8 mouse cellular contexts compared by ENCODE assay signal in the genomic region with DNA sequence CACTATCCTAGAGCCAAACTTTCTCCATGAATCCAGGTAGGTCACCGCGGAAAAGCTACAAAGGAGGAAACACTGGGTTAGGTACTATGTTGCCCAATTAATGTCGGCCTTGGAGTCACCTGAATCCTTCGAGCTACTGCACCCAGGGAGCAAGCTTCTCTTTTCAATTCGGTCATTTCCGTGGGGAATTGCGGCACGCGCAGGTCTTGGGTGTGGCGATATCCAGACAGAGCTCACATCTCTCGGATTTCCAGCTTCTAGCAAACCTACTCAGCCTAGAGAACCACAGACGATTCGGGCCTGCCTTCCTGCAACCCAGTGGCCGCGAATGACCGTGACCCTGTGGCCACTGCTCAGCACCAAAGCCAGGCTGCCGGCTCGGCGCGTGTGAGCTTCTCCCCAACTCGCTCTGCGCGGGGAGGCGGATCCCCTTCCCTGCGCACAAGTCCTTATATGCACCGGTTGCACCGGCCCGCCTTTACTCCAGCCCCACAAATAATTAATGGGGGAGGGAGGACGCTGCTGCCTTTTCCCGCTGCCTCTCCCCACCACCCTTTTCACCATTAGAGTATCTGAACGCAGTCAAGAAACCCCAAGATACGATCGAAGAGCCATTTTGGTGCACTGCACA. TPM values are rescaled to one million over a fixed set of nuclear protein-coding genes. Genes with fewer than 3 reads are reported as not detected.
DNase-seq lines count a peak whose midpoint lies in the region; ATAC-seq and TF ChIP-seq lines count a peak whose summit lies in the region.

No protein-coding gene starts in this region.

- peak; percentile 22 for DNase-seq in kidney, adult 11 months
- DNase-seq in kidney, adult 18-20 months, result no peak
- peak; percentile 56 to 69 for DNase-seq in heart, adult 9 months (ENCODE audit: low spot score in 2 of 2)
- DNase-seq in liver, embryonic 11.5 days (ENCODE audit: low spot score), result peak; percentile 75
- DNase-seq in stomach, postnatal 0 days (ENCODE audit: low spot score), result peak; percentile 63

- no peaks in the 10 kb centered on the region for H3K36me3 ChIP-seq in embryonic facial prominence, embryonic 12.5 days
- H3K36me3 ChIP-seq in kidney, embryonic 16.5 days (ENCODE audit: insufficient read depth, low read length), result no peaks in the 10 kb centered on the region
- H3K36me3 ChIP-seq in liver, embryonic 11.5 days (ENCODE audit: control insufficient read depth, insufficient read depth, low read length), result no peaks in the 10 kb centered on the region
- no peaks in the 10 kb centered on the region for H3K36me3 ChIP-seq in stomach, postnatal 0 days (ENCODE audit: control insufficient read depth, insufficient read depth, low read length)

- H3K9me3 ChIP-seq in embryonic facial prominence, embryonic 12.5 days, result no peaks in the 10 kb centered on the region
- H3K9me3 ChIP-seq in kidney, embryonic 16.5 days (ENCODE audit: low read length), result no peaks in the 10 kb centered on the region
- no peaks in the 10 kb centered on the region for H3K9me3 ChIP-seq in liver, embryonic 11.5 days (ENCODE audit: control insufficient read depth, low read length)
- H3K9me3 ChIP-seq in stomach, postnatal 0 days (ENCODE audit: control insufficient read depth, low read length), result no peaks in the 10 kb centered on the region

- no peak for TF ChIP-seq CTCF in stomach, postnatal 0 days (IDR thresholded peaks at IDR 0.05; ENCODE audit: low read depth)

- peak overlapping the region; percentile 47; the same call in 1 of the 2 replicates for H3K9ac ChIP-seq in embryonic facial prominence, embryonic 12.5 days
- peak overlapping the region; percentile 75 for H3K9ac ChIP-seq in kidney, embryonic 16.5 days (replicated peaks; ENCODE audit: low read length)
- H3K9ac ChIP-seq in liver, embryonic 11.5 days (ENCODE audit: low read depth, low read length), result peak overlapping the region; percentile 82
- peak overlapping the region; percentile 54 for H3K9ac ChIP-seq in stomach, postnatal 0 days (ENCODE audit: low read length)

- peak; percentile 30; the same call in 1 of the 2 replicates for ATAC-seq in embryonic facial prominence, embryonic 12.5 days (ENCODE audit: insufficient number of reproducible peaks, insufficient read depth, low FRiP score, low TSS enrichment)
- ATAC-seq in kidney, embryonic 16.5 days (ENCODE audit: low FRiP score, low TSS enrichment), result peak; percentile 69
- ATAC-seq in liver, embryonic 11.5 days (replicated peaks; ENCODE audit: low FRiP score), result peak; percentile 69
- 0 out of 2 replicates have a peak, but pooled peaks have one; percentile 23 for ATAC-seq in monocyte, adult 5-6 weeks (replicated peaks; ENCODE audit: insufficient number of reproducible peaks, low FRiP score, low TSS enrichment, poor library complexity, severe bottlenecking)
- peak; percentile 81 for ATAC-seq in stomach, postnatal 0 days (ENCODE audit: low FRiP score, low TSS enrichment)

- H3K4me1 ChIP-seq in embryonic facial prominence, embryonic 12.5 days, result peaks cover 8% of the 10 kb centered on the region
- peaks cover 10% of the 10 kb centered on the region for H3K4me1 ChIP-seq in kidney, embryonic 16.5 days (ENCODE audit: insufficient read depth, low read length)
- H3K4me1 ChIP-seq in liver, embryonic 11.5 days (replicated peaks; ENCODE audit: control insufficient read depth, insufficient read depth, low read length), result peaks cover 3% of the 10 kb centered on the region; the same call in 1 of the 2 replicates
- no peaks in the 10 kb centered on the region for H3K4me1 ChIP-seq in stomach, postnatal 0 days (replicated peaks; ENCODE audit: control insufficient read depth, insufficient read depth)

- WGBS in embryonic facial prominence, embryonic 12.5 days, result under 1% methylated on average over 33 of the region's 33 CpGs
- under 1% methylated on average over 33 of the region's 33 CpGs for WGBS in kidney, embryonic 16.5 days
- WGBS in liver, embryonic 11.5 days, result under 1% methylated on average over 33 of the region's 33 CpGs
- under 1% methylated on average over 33 of the region's 33 CpGs for WGBS in stomach, postnatal 0 days

- peak overlapping the region; percentile 69 for H3K4me3 ChIP-seq in embryonic facial prominence, embryonic 12.5 days
- H3K4me3 ChIP-seq in kidney, embryonic 16.5 days (ENCODE audit: low read length), result peak overlapping the region; percentile 69
- H3K4me3 ChIP-seq in liver, embryonic 11.5 days (ENCODE audit: low read depth, low read length), result peak overlapping the region; percentile 79
- H3K4me3 ChIP-seq in stomach, postnatal 0 days (ENCODE audit: low read depth, low read length), result peak overlapping the region; percentile 73

- peak overlapping the region; percentile 36; the same call in 1 of the 2 replicates for H3K27ac ChIP-seq in embryonic facial prominence, embryonic 12.5 days
- H3K27ac ChIP-seq in kidney, embryonic 16.5 days (ENCODE audit: low read length), result no peak overlapping the region
- H3K27ac ChIP-seq in liver, embryonic 11.5 days (ENCODE audit: low read depth, low read length), result peak overlapping the region; percentile 41; the same call in 1 of the 2 replicates
- H3K27ac ChIP-seq in stomach, postnatal 0 days (replicated peaks), result peak overlapping the region; percentile 85

- H3K27me3 ChIP-seq in embryonic facial prominence, embryonic 12.5 days, result 0 out of 2 replicates have a peak, but pooled peaks cover 9% of the 10 kb centered on the region
- H3K27me3 ChIP-seq in kidney, embryonic 16.5 days (ENCODE audit: insufficient read depth, low read length), result no peaks in the 10 kb centered on the region
- no peaks in the 10 kb centered on the region for H3K27me3 ChIP-seq in liver, embryonic 11.5 days (replicated peaks; ENCODE audit: control insufficient read depth, insufficient read depth, low read length)
- no peaks in the 10 kb centered on the region for H3K27me3 ChIP-seq in stomach, postnatal 0 days (ENCODE audit: control insufficient read depth, insufficient read depth, low read length)

- H3K4me2 ChIP-seq in embryonic facial prominence, embryonic 12.5 days (replicated peaks), result peak overlapping the region; percentile 82
- peak overlapping the region; percentile 98 for H3K4me2 ChIP-seq in kidney, embryonic 16.5 days (replicated peaks; ENCODE audit: low read depth, low read length)
- peak overlapping the region; percentile 97 for H3K4me2 ChIP-seq in liver, embryonic 11.5 days
- H3K4me2 ChIP-seq in stomach, postnatal 0 days (replicated peaks; ENCODE audit: low read depth), result peak overlapping the region; percentile 67

- TF ChIP-seq EP300 in stomach, postnatal 0 days (optimal IDR thresholded peaks at IDR 0.05), result no peak

RNA-seq across cellular contexts. Expression of gene Tnik, which starts 0.5 kb away (rescaled TPM):
- polyA plus RNA-seq in embryonic facial prominence, embryonic 12.5 days (2016; fragmentation: Nextera tagmentation; extraction: Ambion mirVana), result 18.3 and 18.9 TPM in 2 replicates
- 2.7 and 3.1 TPM in 2 replicates for polyA plus RNA-seq in kidney, embryonic 16.5 days (2015; fragmentation: Nextera tagmentation; extraction: Ambion mirVana)
- polyA plus RNA-seq in liver, embryonic 11.5 days (2014; fragmentation: Nextera tagmentation; extraction: Ambion mirVana), result 10.2 and 11.8 TPM in 2 replicates
- 19.7 to 103 TPM (median 23.7 TPM) in 3 replicates for total RNA-seq in monocyte, adult 5-6 weeks (2017)
- polyA plus RNA-seq in stomach, postnatal 0 days (2015; fragmentation: Nextera tagmentation; extraction: Ambion mirVana), result 4.6 and 5.3 TPM in 2 replicates

Comparison
In these comparisons a context has a peak if more than half of its experiments do, and no peak if none do; other contexts are left out.
1. ATAC-seq: peak in every context shown above with its lines; median percentile 81 in stomach, postnatal 0 days; 69 in kidney, embryonic 16.5 days; 69 in liver, embryonic 11.5 days; 30 in embryonic facial prominence, embryonic 12.5 days; 23 in monocyte, adult 5-6 weeks.